Mouse (Mus musculus) layer of hippocampus, adult 9-11 months (tissue): ENCODE data around the gene Rcor3.
A peak's percentile ranks its signal among the peaks of the same experiment; 100 is the strongest.

ENCODE experiments used
- DNase-seq: peaks from one replicate; pipeline ENCODE4 v3.0.0; 2022

Gene Rcor3

DNA sequence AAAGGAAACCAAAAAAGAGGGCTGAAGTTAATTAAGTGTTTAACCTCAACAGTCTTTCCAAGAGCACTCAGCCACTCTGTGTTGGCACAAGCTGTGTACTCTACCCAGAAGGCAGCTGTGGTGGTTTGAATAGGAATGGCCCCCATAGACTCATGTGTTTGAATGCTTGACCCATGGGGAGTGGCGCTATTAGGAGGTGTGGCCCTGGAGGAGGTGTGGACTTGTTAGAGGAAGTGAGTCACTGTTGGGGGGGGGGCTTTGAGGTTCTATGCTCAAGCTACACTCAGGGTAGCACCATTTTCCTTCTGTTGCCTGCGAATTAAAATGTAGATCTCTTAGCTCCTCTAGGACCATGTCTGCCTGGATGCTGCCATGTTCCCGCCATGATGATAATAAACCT, 70.9 kb downstream of the Rcor3 start:
- no peak for DNase-seq

DNA sequence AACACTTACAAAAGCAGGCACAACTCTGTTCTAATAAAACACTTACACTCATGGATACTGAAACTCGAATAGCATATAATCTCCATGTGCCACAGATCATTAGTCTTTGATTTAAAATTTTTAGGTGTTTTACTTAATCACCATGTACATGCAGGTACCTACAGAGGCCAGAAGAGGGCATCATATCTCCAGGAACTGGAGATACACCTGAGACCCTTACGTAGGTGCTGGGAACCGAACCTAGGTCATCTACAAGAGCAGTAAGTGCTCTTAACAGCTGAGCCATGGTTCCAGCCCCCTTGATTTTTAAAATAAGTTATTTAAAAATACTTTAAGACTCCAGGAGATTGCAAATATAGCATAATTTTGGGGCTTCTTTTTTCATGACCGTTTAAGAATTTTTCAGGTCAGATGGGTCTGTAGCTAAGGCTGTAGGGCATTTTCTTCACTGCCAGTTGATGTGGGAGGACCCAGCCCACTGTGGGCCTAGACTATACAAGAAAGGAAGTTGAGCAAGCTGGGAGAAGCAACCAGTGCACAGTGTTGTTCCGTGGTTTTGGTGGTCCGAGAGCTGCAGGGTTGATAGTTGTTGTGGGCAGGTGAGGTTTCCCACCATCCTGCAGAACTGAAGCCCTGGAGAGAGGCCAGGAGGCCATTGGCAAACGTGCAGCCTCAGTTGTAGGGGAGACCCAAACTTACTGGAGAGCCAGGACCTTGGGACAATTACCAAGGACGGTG, 74.5 kb downstream of the Rcor3 start:
- no peak for DNase-seq

DNA sequence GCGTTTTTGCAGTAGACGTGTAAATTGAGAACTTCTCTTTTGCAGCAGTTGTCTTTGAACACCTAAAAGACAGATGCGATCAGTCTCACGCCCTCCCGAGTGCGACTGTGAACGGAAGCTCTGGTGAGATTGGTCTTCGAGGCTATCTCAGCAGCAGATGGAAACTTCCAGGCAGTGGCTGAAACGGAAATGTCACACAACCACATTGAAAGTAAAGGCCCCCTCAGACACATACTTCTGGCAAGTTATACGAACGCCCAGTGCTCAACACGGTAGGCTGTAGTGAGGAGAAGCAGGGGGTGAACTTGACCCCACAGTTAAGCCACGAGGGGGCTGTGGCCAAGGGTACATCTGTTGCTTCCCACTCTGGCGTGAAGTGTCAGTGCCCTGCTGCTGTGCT, 75.2 kb downstream of the Rcor3 start:
- DNase-seq: no peak

DNA sequence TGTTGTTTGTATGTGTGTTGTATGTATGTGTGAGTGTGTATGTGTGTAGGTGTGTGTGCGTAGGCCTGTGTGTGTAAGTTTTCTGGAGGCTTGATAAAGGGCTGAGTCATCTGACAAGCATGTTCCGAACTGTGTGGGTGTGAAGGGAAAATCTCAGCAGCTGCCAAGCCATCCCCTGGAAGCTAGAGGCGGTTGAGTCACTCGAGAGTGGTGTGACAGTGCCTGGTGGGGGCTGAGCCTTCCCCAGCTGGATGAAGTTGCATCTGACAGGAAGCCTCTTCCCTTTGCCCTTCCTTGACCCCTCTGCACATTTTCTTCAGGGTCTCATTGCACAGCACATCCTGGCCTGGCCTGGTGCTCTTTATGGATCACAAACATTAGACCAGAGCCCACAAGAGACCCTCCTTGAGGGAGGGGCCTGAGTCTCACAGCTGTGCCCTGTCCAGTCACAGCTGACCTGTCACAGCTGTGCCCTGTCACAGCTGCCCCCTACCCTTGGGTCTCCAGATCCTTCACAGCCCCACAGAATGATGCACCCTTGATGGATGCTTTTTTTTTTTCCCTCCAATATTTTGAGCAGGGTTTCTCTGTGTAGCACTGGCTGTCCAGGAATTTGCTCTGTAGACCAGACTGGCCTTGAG, 76.1 kb downstream of the Rcor3 start:
- peak; percentile 84 for DNase-seq

DNA sequence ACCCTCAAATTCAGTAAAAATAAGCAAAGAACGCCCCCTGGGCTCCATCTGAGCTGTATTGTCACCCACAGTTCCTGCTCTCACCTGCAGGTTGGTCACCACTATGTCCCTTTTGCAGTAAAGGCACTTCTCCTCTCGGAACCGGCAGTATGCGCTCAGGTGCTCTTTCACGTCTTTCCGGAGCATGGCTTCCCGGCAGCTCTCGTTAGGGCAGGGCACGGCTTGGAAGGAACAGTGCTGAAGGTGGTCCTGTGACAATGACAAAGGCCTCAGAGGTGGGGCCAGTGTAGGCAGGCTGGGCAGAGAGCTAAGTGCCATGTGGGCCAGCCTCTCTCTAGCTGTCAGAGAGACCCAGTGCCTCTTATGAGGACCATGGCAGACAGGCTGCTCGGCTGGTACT, 79.0 kb downstream of the Rcor3 start:
- DNase-seq: no peak

DNA sequence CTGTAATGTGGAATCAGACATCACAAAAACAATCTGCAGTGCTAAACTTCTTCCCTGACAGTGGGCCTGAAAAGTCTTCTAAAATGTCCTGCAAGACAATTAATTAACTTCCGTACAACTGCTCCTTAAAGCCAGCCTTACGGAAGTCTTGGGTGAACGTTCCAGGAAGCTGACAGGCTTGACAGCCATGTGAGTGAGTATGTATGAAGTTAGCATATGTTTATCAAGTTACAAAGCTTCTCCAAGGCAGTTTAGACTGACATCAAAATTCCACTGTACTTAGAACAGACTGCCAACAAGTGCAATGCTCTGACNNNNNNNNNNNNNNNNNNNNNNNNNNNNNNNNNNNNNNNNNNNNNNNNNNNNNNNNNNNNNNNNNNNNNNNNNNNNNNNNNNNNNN, 84.1 kb downstream of the Rcor3 start:
- DNase-seq: no peak

DNA sequence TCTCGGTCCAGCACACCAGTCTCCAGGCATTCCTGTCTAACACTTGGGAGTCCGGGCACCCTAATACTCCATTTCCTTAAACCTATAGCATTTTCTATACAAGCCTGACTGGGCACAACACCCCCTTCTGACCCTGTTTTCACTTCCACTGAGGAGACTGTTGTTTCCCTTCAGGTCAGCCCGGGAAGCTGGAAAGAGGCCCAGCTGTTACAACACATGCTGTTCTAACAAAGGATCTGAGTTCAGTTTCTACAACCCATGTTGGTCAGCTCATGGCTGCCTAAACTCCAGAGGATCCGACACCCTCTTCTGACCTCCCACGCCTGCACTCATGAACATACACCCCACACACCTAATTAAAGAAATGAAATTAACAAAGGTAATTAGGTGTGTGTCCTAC, 84.9 kb downstream of the Rcor3 start:
- no peak for DNase-seq

DNA sequence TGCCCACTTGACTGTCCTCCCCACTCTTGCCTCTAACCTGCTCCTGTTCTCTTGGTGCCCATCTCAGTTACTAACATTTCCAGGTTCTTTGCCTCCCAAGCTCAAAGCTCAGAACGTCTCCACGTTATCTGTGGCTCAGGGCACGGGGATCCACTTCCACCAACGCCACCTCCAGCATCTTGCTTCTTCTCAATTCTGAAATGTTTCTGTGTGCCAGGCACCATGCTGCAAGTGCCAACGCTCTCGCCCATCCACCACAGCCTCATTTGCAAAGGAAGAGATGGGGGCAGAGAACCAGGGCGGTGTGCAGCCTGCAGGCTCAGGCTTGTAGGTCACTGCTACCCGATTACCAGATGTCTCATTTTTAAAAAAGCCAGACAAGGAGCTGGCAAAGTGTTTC, 85.4 kb downstream of the Rcor3 start:
- DNase-seq: no peak
